Mouse (Mus musculus) heart, embryonic 14.5 days (tissue): ENCODE measurements around the gene Prpf38b. TPM values are rescaled to one million over a fixed set of nuclear protein-coding genes. Genes with fewer than 3 reads are reported as not detected.

Experiments
- ATAC-seq: fragments of 200-750 bp; cut with Nextera tagmentation; 2 replicates; pipeline ENCODE4 v1.8.0; 2017; ENCODE audit warnings: low read depth, moderate TSS enrichment; ENCODE audit not compliant: insufficient number of reproducible peaks, insufficient read depth, low FRiP score
- H3K27ac ChIP-seq, 2 experiments: fragments of 200-500 bp in 1 of 2; fragments of 300-500 bp in 1 of 2; sonication (generic) in 1 of 2; replicated peaks in 1 of 2; 2 replicates each; pipeline ENCODE4 v1.5.1; 2012 to 2014; ENCODE audit warnings: low read depth in 2 of 2, low read length in 2 of 2, control low read depth in 1 of 2, mild to moderate bottlenecking in 1 of 2, mixed read lengths in 1 of 2; ENCODE audit not compliant: control insufficient read depth in 1 of 2, insufficient read depth in 1 of 2
- H3K27me3 ChIP-seq: fragments of 300-500 bp; sonication (generic); 2 replicates; pipeline ENCODE4 v1.6.1; 2014; ENCODE audit warnings: mild to moderate bottlenecking, low read length, control low read depth; ENCODE audit not compliant: control insufficient read depth, insufficient read depth
- H3K36me3 ChIP-seq: fragments of 300-500 bp; sonication (generic); 2 replicates; pipeline ENCODE4 v1.6.1; 2014; ENCODE audit warnings: mild to moderate bottlenecking, control low read depth, low read length, mixed read lengths; ENCODE audit not compliant: control insufficient read depth, insufficient read depth
- H3K4me1 ChIP-seq, 2 experiments: fragments of 200-500 bp in 1 of 2; fragments of 300-500 bp in 1 of 2; sonication (generic) in 1 of 2; 2 replicates each; pipeline ENCODE4 v1.6.1; 2012 to 2014; ENCODE audit warnings: low read length in 2 of 2, control low read depth in 1 of 2, mixed read lengths in 1 of 2; ENCODE audit not compliant: control insufficient read depth in 2 of 2, insufficient read depth in 2 of 2
- H3K4me2 ChIP-seq: fragments of 300-500 bp; sonication (generic); 2 replicates; pipeline ENCODE4 v1.6.1; 2014; ENCODE audit warnings: mild to moderate bottlenecking, low read length
- H3K4me3 ChIP-seq, 2 experiments: fragments of 200-500 bp in 1 of 2; fragments of 300-500 bp in 1 of 2; sonication (generic) in 1 of 2; 2 replicates each; pipeline ENCODE4 v1.5.1; 2012 to 2014; ENCODE audit warnings: low read length in 2 of 2, mild to moderate bottlenecking in 2 of 2, control low read depth in 1 of 2, low read depth in 1 of 2, moderate library complexity in 1 of 2; ENCODE audit not compliant: control insufficient read depth in 1 of 2, insufficient read depth in 1 of 2
- H3K9ac ChIP-seq: fragments of 300-500 bp; sonication (generic); 2 replicates; pipeline ENCODE4 v1.6.1; 2014; ENCODE audit warnings: mild to moderate bottlenecking, low read length
- H3K9me3 ChIP-seq: fragments of 300-500 bp; sonication (generic); 2 replicates; pipeline ENCODE4 v1.6.1; 2016; ENCODE audit warnings: low read length, control low read depth; ENCODE audit not compliant: control insufficient read depth
- WGBS: fragments of 180-500 bp; shearing (Covaris S2); extraction: QIAGEN DNeasy Blood & Tissue Kit; methylation state at CpG from one replicate; pipeline ENCODE4 v1.1.7; 2014; 5-methylcytosine and 5-hydroxymethylcytosine counted together
- polyA plus RNA-seq: library from polyadenylated mRNA; unstranded; fragments of >200 nt; fragmentation: Nextera tagmentation; extraction: Ambion mirVana; gene quantifications from 2 replicates; pipeline ENCODE4 v1.2.1, GENCODE M21; 2014

The Prpf38b gene
- polyA plus RNA-seq, 1 experiment from 2014 or later, result 37.5 TPM

- Histone ChIP-seq H3K27ac (no peak overlapping the region), H3K4me1 (no peaks in the 10 kb centered on the region), H3K9me3 (no peaks in the 10 kb centered on the region), H3K36me3 (peaks cover 39% of the 10 kb centered on the region), H3K4me2 (no peak overlapping the region), H3K4me3 (no peak overlapping the region), H3K27me3 (no peaks in the 10 kb centered on the region), H3K9ac (no peak overlapping the region)
- WGBS, result 89% methylated on average over 3 of the region's 3 CpGs
- ATAC-seq, result no peak
Measured at GRCm38 (mm10) chr3:108900147-108900546, 11.4 kb downstream of the Prpf38b start.

GRCm38 (mm10) chr3:108898640-108899039 is 12.9 kb downstream of the Prpf38b start:
- peaks cover 24% of the 10 kb centered on the region for H3K36me3 ChIP-seq
- no peak overlapping the region for H3K4me2 ChIP-seq
- no peak for ATAC-seq
- no peaks in the 10 kb centered on the region for H3K9me3 ChIP-seq
- no peaks in the 10 kb centered on the region for H3K27me3 ChIP-seq
- H3K4me3 ChIP-seq, result no peak overlapping the region
- 94% methylated on average over 4 of the region's 4 CpGs for WGBS
- no peak overlapping the region for H3K9ac ChIP-seq
- no peak overlapping the region for H3K27ac ChIP-seq
- no peaks in the 10 kb centered on the region for H3K4me1 ChIP-seq

GRCm38 (mm10) chr3:108892914-108893313 is 18.6 kb downstream of the Prpf38b start:
- ATAC-seq, result no peak
- Histone ChIP-seq H3K36me3 (no peaks in the 10 kb centered on the region), H3K4me2 (no peak overlapping the region), H3K4me3 (no peak overlapping the region), H3K9ac (no peak overlapping the region), H3K4me1 (no peaks in the 10 kb centered on the region), H3K27me3 (no peaks in the 10 kb centered on the region), H3K27ac (no peak overlapping the region), H3K9me3 (no peaks in the 10 kb centered on the region)
- 58% methylated on average over 4 of the region's 4 CpGs for WGBS

GRCm38 (mm10) chr3:108892080-108892479 is 19.4 kb downstream of the Prpf38b start:
- peaks cover 0 to 2% of the 10 kb centered on the region in 2 experiments; a peak in 2 of 4 replicates for H3K4me1 ChIP-seq
- no peak overlapping the region for H3K4me2 ChIP-seq
- no peak for ATAC-seq
- H3K4me3 ChIP-seq, result no peak overlapping the region
- no peak overlapping the region for H3K9ac ChIP-seq
- no peaks in the 10 kb centered on the region for H3K9me3 ChIP-seq
- no peaks in the 10 kb centered on the region for H3K27me3 ChIP-seq
- WGBS, result 76% methylated on average over 1 of the region's 1 CpGs
- no peaks in the 10 kb centered on the region for H3K36me3 ChIP-seq
- H3K27ac ChIP-seq, result no peak overlapping the region

- 84% methylated on average over 1 of the region's 1 CpGs for WGBS
- Histone ChIP-seq H3K9me3 (no peaks in the 10 kb centered on the region), H3K9ac (no peak within 1 kb of the TSS), H3K4me1 (peaks cover 7 to 22% of the 10 kb centered on the region in 2 experiments), H3K4me2 (no peak within 1 kb of the TSS), H3K4me3 (no peak within 1 kb of the TSS), H3K27me3 (no peaks in the 10 kb centered on the region), H3K36me3 (no peaks in the 10 kb centered on the region), H3K27ac (no peak within 1 kb of the TSS)
- ATAC-seq, result no peak
Measured at GRCm38 (mm10) chr3:108889908-108890307, 21.6 kb downstream of the Prpf38b start, which contains the start of gene Fndc7. Fndc7 (minus strand) TSS chr3:108890008.

GRCm38 (mm10) chr3:108887618-108887975 is 23.9 kb downstream of the Prpf38b start:
- Histone ChIP-seq H3K27ac (no peak overlapping the region), H3K36me3 (no peaks in the 10 kb centered on the region), H3K4me1 (peaks cover 11 to 27% of the 10 kb centered on the region in 2 experiments), H3K9me3 (no peaks in the 10 kb centered on the region), H3K4me2 (no peak overlapping the region), H3K4me3 (no peak overlapping the region), H3K27me3 (no peaks in the 10 kb centered on the region), H3K9ac (no peak overlapping the region)
- no peak for ATAC-seq
- WGBS, result 85% methylated on average over 3 of the region's 3 CpGs

- Histone ChIP-seq H3K9ac (no peak overlapping the region), H3K4me1 (peaks cover 11 to 27% of the 10 kb centered on the region in 2 experiments), H3K4me2 (no peak overlapping the region), H3K27me3 (no peaks in the 10 kb centered on the region), H3K9me3 (no peaks in the 10 kb centered on the region), H3K27ac (peak overlapping the region in 1 of 2 experiments; percentile 66; a peak in 2 of 4 replicates), H3K4me3 (no peak overlapping the region), H3K36me3 (no peaks in the 10 kb centered on the region)
- ATAC-seq, result no peak
- WGBS, result 67% methylated on average over 12 of the region's 12 CpGs
Measured at GRCm38 (mm10) chr3:108886934-108887617, 24.5 kb downstream of the Prpf38b start.
